Mouse (Mus musculus) neural tube, embryonic 12.5 days (tissue): Measurements from ENCODE around the gene Cacna2d3. TPM values are rescaled to one million over a fixed set of nuclear protein-coding genes. Genes with fewer than 3 reads are reported as not detected.

Experiments
- ATAC-seq: fragments of 200-750 bp; cut with Nextera tagmentation; 2 replicates; pipeline ENCODE4 v1.8.0; 2017; ENCODE audit warnings: low read depth, mild to moderate bottlenecking, moderate TSS enrichment, moderate library complexity; ENCODE audit not compliant: low FRiP score
- H3K27ac ChIP-seq: fragments of 300-500 bp; sonication (generic); 2 replicates; pipeline ENCODE4 v1.5.1; 2016
- H3K27me3 ChIP-seq: fragments of 300-500 bp; sonication (generic); replicated peaks from 2 replicates; pipeline ENCODE4 v1.6.1; 2016; ENCODE audit warnings: mild to moderate bottlenecking
- H3K36me3 ChIP-seq: fragments of 300-500 bp; sonication (generic); 2 replicates; pipeline ENCODE4 v1.6.1; 2016; ENCODE audit warnings: mild to moderate bottlenecking
- H3K4me1 ChIP-seq: fragments of 300-500 bp; sonication (generic); 2 replicates; pipeline ENCODE4 v1.6.1; 2016
- H3K4me2 ChIP-seq: fragments of 300-500 bp; sonication (generic); replicated peaks from 2 replicates; pipeline ENCODE4 v1.6.1; 2016; ENCODE audit warnings: mild to moderate bottlenecking
- H3K4me3 ChIP-seq: fragments of 300-500 bp; sonication (generic); 2 replicates; pipeline ENCODE4 v1.5.1; 2016
- H3K9ac ChIP-seq: fragments of 300-500 bp; sonication (generic); 2 replicates; pipeline ENCODE4 v1.6.1; 2016; ENCODE audit warnings: mild to moderate bottlenecking
- H3K9me3 ChIP-seq: fragments of 300-500 bp; sonication (generic); 2 replicates; pipeline ENCODE4 v1.6.1; 2016; ENCODE audit warnings: mild to moderate bottlenecking
- WGBS: fragments of 180-500 bp; shearing (Covaris S2); methylation state at CpG from one replicate; pipeline ENCODE4 v1.1.7; 2016; 5-methylcytosine and 5-hydroxymethylcytosine counted together
- polyA plus RNA-seq: library from polyadenylated mRNA; unstranded; fragments of >200 nt; fragmentation: Nextera tagmentation; extraction: Ambion mirVana; gene quantifications from 2 replicates; pipeline ENCODE4 v1.2.1, GENCODE M21; 2016

The Cacna2d3 gene
- polyA plus RNA-seq, 1 experiment from 2014 or later: 34.6 TPM

DNA sequence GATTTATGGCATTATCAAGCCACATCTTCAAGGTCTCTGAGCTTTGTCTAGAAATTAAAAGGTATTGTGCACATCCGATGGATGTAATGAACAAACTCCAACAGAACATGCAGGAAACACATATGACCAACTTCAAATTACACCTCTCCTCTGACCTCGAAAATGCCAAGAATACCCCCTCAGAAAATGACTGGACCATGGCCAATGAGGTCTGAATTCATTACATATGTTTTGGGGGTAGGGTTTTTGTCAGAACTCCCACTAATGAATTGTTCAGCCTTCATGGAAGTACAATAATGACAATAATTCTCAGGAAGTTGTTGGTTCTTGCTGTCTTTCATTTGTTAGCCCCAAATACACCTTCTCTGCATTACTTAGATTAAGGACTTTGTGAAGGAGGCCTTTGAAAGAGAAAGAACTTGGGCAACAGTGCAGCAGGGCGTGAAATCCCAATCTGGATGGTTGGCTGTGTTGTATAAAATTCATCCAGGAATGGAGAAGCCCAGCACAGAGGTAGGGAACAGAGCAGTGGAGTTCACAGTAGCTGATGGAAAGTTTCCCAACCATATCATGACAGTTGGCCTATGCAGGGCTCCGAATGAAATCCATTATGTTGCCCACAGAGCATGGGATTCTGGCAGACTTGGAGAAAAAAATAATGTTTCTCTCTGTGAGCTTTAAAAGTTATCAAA is 499.3 kb downstream of the Cacna2d3 start:
- ATAC-seq: no peak
- no peaks in the 10 kb centered on the region for H3K9me3 ChIP-seq
- WGBS: 66% methylated on average over 4 of the region's 4 CpGs

DNA sequence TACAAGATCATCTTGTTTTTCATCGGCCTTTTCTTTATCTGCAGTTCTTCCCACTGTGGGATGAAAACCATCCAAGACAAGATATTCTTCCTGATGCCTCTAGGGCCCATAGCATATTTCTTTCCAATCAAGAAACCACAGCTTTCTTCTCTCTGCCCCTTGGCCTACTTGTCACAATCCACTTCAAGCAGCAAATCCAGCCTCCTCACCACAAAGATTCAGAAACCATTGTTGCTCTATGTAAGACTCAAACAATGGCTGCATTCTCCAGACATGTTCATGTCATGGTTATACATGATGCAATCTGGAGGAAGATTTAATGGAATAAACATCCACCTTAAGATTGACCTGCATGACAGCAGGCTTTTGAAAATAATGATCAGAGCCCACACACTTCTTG is 505.6 kb downstream of the Cacna2d3 start:
- Histone ChIP-seq H3K27me3 (no peaks in the 10 kb centered on the region), H3K4me3 (no peak overlapping the region), H3K9ac (no peak overlapping the region), H3K9me3 (no peaks in the 10 kb centered on the region), H3K27ac (no peak overlapping the region), H3K4me2 (no peak overlapping the region), H3K4me1 (no peaks in the 10 kb centered on the region), H3K36me3 (no peaks in the 10 kb centered on the region)
- no peak for ATAC-seq
- 74% methylated on average over 1 of the region's 1 CpGs for WGBS

More for the DNA sequence above, 499.3 kb downstream of the Cacna2d3 start:
- Histone ChIP-seq H3K4me2 (no peak overlapping the region), H3K4me1 (no peaks in the 10 kb centered on the region), H3K27me3 (no peaks in the 10 kb centered on the region), H3K27ac (no peak overlapping the region), H3K9ac (no peak overlapping the region), H3K36me3 (no peaks in the 10 kb centered on the region), H3K4me3 (no peak overlapping the region)

DNA sequence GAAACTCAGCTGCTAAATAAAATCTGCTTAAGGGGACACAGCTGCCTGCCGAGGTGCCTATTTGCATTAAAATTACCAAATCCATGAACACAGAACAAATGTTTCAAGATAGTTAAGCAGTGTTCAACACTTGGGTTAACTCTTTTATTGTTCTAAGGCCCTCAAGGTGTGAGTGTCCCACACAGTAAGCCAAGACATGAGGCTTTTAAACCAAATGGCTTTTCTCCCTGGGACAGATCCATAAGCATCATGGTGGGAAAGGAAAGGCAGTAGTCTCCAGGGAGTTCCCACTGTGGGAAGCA is 516.7 kb downstream of the Cacna2d3 start:
- H3K36me3 ChIP-seq: no peaks in the 10 kb centered on the region
- no peak overlapping the region for H3K9ac ChIP-seq
- no peaks in the 10 kb centered on the region for H3K9me3 ChIP-seq
- H3K4me1 ChIP-seq: no peaks in the 10 kb centered on the region
- H3K4me2 ChIP-seq: no peak overlapping the region
- H3K4me3 ChIP-seq: no peak overlapping the region
- ATAC-seq: no peak
- WGBS: 20% methylated on average over 1 of the region's 1 CpGs
- H3K27me3 ChIP-seq: no peaks in the 10 kb centered on the region
- no peak overlapping the region for H3K27ac ChIP-seq

DNA sequence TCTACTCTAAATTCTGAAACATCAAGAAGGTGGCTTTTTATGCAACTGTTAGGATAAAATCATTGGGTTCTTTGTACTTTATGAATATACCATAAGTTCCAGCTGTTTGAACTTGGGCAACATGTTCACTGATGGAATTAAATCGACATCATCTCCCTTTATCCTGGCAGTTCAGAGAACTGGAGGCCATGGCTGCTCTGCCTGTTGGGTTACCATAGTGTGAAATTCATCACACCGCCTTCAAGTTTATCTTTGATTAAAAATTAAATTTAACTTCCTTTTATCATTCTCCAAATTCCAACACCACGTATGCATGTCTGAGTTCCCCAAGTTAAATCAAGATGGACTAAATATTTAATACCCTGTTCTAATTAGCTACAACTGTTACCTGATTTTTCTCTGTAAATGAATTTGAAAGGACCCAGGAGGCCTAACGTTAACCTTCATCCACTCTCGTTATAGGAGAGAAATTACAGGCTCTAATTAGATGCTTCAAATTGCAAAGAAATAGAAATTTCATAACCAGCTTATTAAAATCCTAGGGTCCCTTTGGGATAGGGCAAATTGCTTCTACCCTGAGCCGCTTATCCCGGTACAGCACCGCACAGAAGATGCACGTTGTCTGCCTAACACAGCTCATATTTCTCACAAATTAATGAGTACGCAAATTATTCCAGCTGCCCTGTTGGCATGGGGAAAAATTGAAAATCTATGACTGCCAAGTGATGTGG is 517.3 kb downstream of the Cacna2d3 start:
- H3K4me2 ChIP-seq: no peak overlapping the region
- ATAC-seq: no peak; the same call in 1 of the 2 replicates

DNA sequence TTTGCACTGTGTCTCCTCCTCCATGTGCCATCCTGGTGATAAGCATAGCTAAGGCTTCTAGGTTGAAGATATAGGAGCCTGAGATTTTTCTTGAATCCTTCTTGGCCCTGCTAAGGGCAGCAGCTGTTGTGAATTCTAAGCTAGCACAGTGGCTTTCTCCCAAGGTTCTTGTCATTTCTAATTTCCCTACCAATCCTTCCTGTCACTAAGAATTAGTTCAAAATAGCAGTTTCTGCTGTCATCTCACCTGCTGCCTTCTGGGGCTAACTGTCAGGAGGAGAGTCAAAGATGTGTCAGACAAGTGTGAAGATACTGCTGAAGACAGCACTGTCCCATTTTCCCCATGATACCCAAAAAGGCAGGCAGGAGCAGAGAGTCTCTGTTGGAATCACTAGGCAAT is 525.5 kb downstream of the Cacna2d3 start:
- Histone ChIP-seq H3K4me1 (no peaks in the 10 kb centered on the region), H3K9ac (no peak overlapping the region), H3K4me3 (no peak overlapping the region), H3K36me3 (no peaks in the 10 kb centered on the region), H3K27me3 (no peaks in the 10 kb centered on the region), H3K4me2 (no peak overlapping the region), H3K27ac (no peak overlapping the region), H3K9me3 (no peaks in the 10 kb centered on the region)
- ATAC-seq: no peak

More for the DNA sequence above, 517.3 kb downstream of the Cacna2d3 start:
- no peak overlapping the region for H3K9ac ChIP-seq
- H3K36me3 ChIP-seq: no peaks in the 10 kb centered on the region
- WGBS: 70% methylated on average over 10 of the region's 10 CpGs
- no peak overlapping the region for H3K27ac ChIP-seq
- no peak overlapping the region for H3K4me3 ChIP-seq
- no peaks in the 10 kb centered on the region for H3K4me1 ChIP-seq
- H3K27me3 ChIP-seq: no peaks in the 10 kb centered on the region
- H3K9me3 ChIP-seq: no peaks in the 10 kb centered on the region

DNA sequence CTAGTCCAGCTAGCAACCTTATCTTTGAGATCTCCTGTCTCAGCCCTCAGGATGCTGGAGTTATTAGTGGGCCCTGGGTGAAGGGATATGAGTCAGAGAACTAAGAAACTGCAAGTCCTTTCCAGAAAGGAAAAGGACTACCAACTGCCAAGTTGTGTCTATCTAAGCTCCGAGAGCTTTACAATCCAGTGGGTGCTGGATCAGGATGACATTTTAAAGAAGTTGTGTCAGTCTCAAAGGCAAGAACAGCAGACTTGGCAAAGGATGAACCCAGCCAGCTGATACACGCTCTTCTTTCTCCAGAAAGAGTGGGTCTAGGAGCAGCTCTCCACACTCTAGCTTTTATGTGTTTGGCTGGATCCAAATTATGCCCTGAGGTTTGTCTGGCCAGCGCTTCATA is 530.2 kb downstream of the Cacna2d3 start:
- Histone ChIP-seq H3K36me3 (no peaks in the 10 kb centered on the region), H3K4me3 (no peak overlapping the region), H3K4me1 (no peaks in the 10 kb centered on the region), H3K9ac (no peak overlapping the region), H3K27ac (no peak overlapping the region), H3K27me3 (no peaks in the 10 kb centered on the region), H3K9me3 (no peaks in the 10 kb centered on the region), H3K4me2 (no peak overlapping the region)
- WGBS: 96% methylated on average over 3 of the region's 3 CpGs
- no peak for ATAC-seq

DNA sequence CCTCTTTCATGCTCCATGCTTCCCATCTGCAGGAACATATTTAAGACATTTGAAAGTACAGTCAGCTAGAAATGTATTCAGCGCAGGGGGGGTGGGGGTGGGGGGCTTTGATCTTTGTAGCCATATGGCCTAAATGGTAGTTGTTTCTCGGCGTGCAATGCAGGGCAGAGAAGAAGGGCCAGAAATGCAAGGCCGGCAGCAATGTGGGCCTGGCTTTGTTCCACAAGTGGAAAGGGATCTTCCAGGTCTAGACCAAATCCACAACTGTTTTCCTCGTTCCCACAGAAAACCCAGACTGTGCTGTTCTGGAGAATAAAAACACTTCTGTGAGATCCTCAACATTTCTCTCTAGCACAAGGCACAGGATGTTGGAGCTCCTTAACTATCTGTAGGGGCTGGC is 537.9 kb downstream of the Cacna2d3 start:
- Histone ChIP-seq H3K36me3 (no peaks in the 10 kb centered on the region), H3K4me1 (peaks cover 11% of the 10 kb centered on the region), H3K4me2 (no peak overlapping the region), H3K9me3 (no peaks in the 10 kb centered on the region), H3K4me3 (no peak overlapping the region), H3K27ac (no peak overlapping the region), H3K9ac (no peak overlapping the region), H3K27me3 (no peaks in the 10 kb centered on the region)
- WGBS: 87% methylated on average over 5 of the region's 5 CpGs
- no peak for ATAC-seq

DNA sequence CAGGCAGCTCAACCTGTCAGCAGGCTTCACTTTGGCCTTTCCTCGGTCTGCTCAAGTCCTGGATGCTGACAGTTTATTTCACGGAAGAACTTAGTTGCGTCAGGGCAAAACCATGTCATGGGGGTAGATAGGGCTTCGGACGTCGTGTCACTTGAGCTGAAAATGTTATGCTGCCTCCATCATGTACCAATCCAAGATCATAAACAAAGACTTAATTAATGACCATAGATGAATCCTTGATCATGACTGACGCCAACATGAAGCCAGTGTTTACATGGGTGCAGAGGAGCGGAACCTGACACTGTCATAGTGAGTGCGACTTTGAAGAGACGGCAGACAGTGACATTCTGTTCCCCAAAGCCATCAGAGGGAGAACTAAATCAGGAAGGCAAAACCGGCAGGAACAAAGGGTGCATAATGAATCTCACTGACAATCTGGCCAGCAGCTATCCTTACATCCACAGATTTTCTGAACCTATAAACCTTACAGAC is 542.2 kb downstream of the Cacna2d3 start:
- Histone ChIP-seq H3K4me2 (peak overlapping the region; percentile 33), H3K4me3 (no peak overlapping the region), H3K36me3 (no peaks in the 10 kb centered on the region), H3K27ac (no peak overlapping the region), H3K27me3 (no peaks in the 10 kb centered on the region), H3K9ac (no peak overlapping the region), H3K4me1 (peaks cover 17% of the 10 kb centered on the region), H3K9me3 (no peaks in the 10 kb centered on the region)
- WGBS: 19% methylated on average over 11 of the region's 11 CpGs
- ATAC-seq: peak; percentile 66

DNA sequence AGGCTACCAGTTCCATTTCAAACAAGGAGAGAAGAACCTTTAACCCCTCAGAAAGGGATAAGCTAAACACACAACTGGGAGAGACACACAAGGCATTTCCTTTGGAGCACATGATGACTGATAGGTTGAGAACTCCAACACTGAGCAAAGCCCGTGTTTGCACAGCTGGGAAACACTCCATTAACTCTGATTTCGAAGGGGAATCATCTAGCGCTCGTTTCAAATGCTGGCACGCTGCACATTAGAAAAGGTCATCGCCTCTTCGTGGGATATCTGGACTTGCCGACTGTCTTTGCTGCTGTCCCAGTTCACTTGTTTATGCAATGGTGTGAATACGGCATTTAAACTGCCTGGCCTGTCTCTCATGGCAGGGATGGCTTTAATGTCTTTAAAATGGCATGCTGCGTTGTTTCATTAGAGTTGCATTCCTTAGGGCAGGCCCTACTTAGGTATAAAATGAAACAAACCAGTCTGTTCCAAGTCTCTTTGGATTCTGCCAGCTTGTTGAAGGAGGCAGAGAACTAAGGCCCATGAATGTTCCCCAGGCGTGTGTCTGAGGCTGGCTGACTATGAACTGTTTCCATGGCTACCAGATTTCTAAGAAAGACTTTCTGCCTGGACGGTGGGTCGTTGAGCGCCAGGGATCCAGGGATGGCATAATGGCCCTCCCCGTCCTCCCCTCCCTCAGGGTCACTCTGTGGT is 542.8 kb downstream of the Cacna2d3 start:
- Histone ChIP-seq H3K9ac (no peak overlapping the region), H3K36me3 (no peaks in the 10 kb centered on the region), H3K4me3 (no peak overlapping the region), H3K9me3 (no peaks in the 10 kb centered on the region), H3K27me3 (no peaks in the 10 kb centered on the region), H3K4me1 (peaks cover 17% of the 10 kb centered on the region), H3K4me2 (peak overlapping the region; percentile 33), H3K27ac (no peak overlapping the region)
- peak; percentile 82 for ATAC-seq
- WGBS: 14% methylated on average over 15 of the region's 15 CpGs

DNA sequence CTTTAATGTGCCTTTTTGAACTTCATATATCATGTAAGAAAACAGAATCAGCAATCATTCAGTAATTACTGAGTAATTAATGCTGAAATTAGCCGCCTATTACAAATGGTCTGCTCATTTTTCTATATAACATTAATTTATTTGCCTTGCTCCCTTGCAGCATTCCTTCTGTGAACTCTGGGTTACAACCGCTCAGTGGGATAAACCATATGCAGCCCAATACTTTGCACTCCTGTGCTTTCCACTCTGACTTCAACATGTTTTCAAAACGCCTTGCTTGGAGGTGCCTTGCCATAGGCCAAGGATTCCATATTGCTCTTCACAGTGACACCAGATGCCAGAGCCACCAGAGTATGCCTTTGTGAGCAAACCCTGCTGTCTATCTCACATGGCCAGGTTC is 546.9 kb downstream of the Cacna2d3 start:
- no peak overlapping the region for H3K27ac ChIP-seq
- no peak for ATAC-seq
- no peaks in the 10 kb centered on the region for H3K27me3 ChIP-seq
- H3K4me1 ChIP-seq: peaks cover 15% of the 10 kb centered on the region
- 72% methylated on average over 3 of the region's 3 CpGs for WGBS
- no peaks in the 10 kb centered on the region for H3K9me3 ChIP-seq
- H3K4me3 ChIP-seq: no peak overlapping the region
- H3K36me3 ChIP-seq: no peaks in the 10 kb centered on the region
- H3K9ac ChIP-seq: no peak overlapping the region
- no peak overlapping the region for H3K4me2 ChIP-seq

DNA sequence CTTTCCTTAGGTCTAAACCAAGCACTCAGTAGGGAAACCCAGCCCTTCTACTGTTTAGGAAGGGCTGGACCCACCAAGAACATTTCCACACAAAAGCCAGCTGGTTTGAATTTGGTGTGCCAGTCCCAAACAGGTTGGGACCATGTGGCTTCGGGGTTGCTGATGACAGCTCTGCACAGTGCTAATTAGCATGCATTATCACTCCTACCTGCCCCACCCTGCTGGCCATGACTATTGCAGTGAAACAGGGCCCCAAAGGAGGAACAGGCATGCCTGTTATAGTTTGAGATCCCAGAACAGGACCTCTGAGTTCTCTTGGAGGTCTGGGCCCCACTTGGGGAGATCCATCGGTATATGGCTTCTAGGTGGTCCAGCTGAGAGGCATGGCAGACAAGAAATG is 549.5 kb downstream of the Cacna2d3 start:
- H3K4me1 ChIP-seq: no peaks in the 10 kb centered on the region
- no peaks in the 10 kb centered on the region for H3K27me3 ChIP-seq
- no peaks in the 10 kb centered on the region for H3K9me3 ChIP-seq
- no peak overlapping the region for H3K4me2 ChIP-seq
- H3K9ac ChIP-seq: no peak overlapping the region
- WGBS: 87% methylated on average over 2 of the region's 2 CpGs
- H3K27ac ChIP-seq: no peak overlapping the region
- H3K36me3 ChIP-seq: no peaks in the 10 kb centered on the region
- ATAC-seq: no peak
- no peak overlapping the region for H3K4me3 ChIP-seq

DNA sequence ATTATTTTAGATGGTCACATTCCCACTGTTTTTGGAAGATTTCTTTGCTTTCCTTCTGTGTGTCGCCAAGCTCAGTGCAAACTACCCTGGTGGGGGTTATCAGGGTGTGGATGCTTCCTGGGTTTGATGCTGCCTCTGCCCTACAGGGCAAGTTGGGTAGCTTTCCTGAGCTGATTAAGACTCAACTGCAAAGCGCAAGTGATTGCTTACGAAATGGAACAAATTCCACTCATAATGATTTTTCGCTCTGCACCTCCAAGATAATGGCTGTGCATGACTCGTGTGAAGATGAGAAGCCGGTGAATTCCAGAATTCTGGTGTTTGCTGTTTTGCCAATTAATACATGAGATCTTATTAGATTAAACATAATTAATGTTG is 557.0 kb downstream of the Cacna2d3 start:
- WGBS: 78% methylated on average over 6 of the region's 6 CpGs
- Histone ChIP-seq H3K9ac (no peak overlapping the region), H3K4me3 (no peak overlapping the region), H3K36me3 (no peaks in the 10 kb centered on the region), H3K27ac (no peak overlapping the region), H3K27me3 (no peaks in the 10 kb centered on the region), H3K9me3 (no peaks in the 10 kb centered on the region), H3K4me2 (no peak overlapping the region), H3K4me1 (peaks cover 8% of the 10 kb centered on the region)
- ATAC-seq: no peak
